Mouse (Mus musculus) ES-E14 (cell line): ENCODE results near the gene Sbf2. TPM values are rescaled to one million over a fixed set of nuclear protein-coding genes. Genes with fewer than 3 reads are reported as not detected.
"Not testable (repeated sequence)": the region's sequence is repeated elsewhere in the genome, so short reads cannot be mapped to it uniquely, and the experiment has no call there.

Experiments
- DNase-seq: peaks from one replicate; pipeline ENCODE4 v3.0.0-alpha.2; 2013; ENCODE audit warnings: low read depth, low spot score
- H3K27ac ChIP-seq: 2 replicates; pipeline ENCODE4 v1.5.1; 2012; ENCODE audit warnings: low read depth, mild to moderate bottlenecking, low read length, moderate library complexity, mixed read lengths; ENCODE audit not compliant: poor library complexity, insufficient read depth, severe bottlenecking
- H3K36me3 ChIP-seq: 2 replicates; pipeline ENCODE4 v1.6.1; 2012; ENCODE audit warnings: mild to moderate bottlenecking, low read length, moderate library complexity, mixed read lengths; ENCODE audit not compliant: control insufficient read depth, poor library complexity, insufficient read depth, severe bottlenecking
- H3K4me1 ChIP-seq, 2 experiments: fragments of 150-350 bp in 1 of 2; sonication (generic) in 1 of 2; 2 replicates each; pipeline ENCODE4 v1.6.1; 2012; ENCODE audit warnings: low read length in 2 of 2, mild to moderate bottlenecking in 1 of 2, mixed read lengths in 1 of 2; ENCODE audit not compliant: control insufficient read depth in 2 of 2, insufficient read depth in 2 of 2, poor library complexity in 1 of 2
- H3K4me3 ChIP-seq, 2 experiments: fragments of 150-350 bp in 1 of 2; sonication (generic) in 1 of 2; 2 replicates each; pipeline ENCODE4 v1.5.1; 2012; ENCODE audit warnings: low read length in 2 of 2, low read depth in 1 of 2, mild to moderate bottlenecking in 1 of 2, mixed read lengths in 1 of 2; ENCODE audit not compliant: insufficient read depth in 1 of 2, poor library complexity in 1 of 2, severe bottlenecking in 1 of 2
- H3K9ac ChIP-seq: 2 replicates; pipeline ENCODE4 v1.6.1; 2012; ENCODE audit warnings: low read depth, mild to moderate bottlenecking, low read length, mixed read lengths; ENCODE audit not compliant: poor library complexity, insufficient read depth, severe bottlenecking
- H3K9me3 ChIP-seq: fragments of 150-350 bp; sonication (generic); 2 replicates; pipeline ENCODE4 v1.6.1; 2012; ENCODE audit warnings: low read depth, mild to moderate bottlenecking, low read length; ENCODE audit not compliant: control insufficient read depth, insufficient read depth
- CHD2 ChIP-seq: IDR thresholded peaks from 2 replicates; pipeline ENCODE4 v1.6.1; 2014; ENCODE audit warnings: mild to moderate bottlenecking, low read depth, low read length, inconsistent platforms
- HCFC1 ChIP-seq: IDR thresholded peaks from 2 replicates; pipeline ENCODE4 v1.6.1; 2012; ENCODE audit warnings: low read length, inconsistent platforms, borderline replicate concordance; ENCODE audit not compliant: insufficient read depth
- MAFK ChIP-seq: IDR thresholded peaks from 2 replicates; pipeline ENCODE4 v1.6.1; 2014; ENCODE audit warnings: mild to moderate bottlenecking, low read depth, low read length, inconsistent platforms; ENCODE audit not compliant: insufficient read depth
- ZC3H11A ChIP-seq: IDR thresholded peaks from 2 replicates; pipeline ENCODE4 v1.6.1; 2012; ENCODE audit warnings: low read depth, mild to moderate bottlenecking, inconsistent platforms, low read length, borderline replicate concordance
- ZNF384 ChIP-seq: IDR thresholded peaks from 2 replicates; pipeline ENCODE4 v1.6.1; 2012; ENCODE audit warnings: low read depth, low read length, inconsistent platforms
- in situ Hi-C, 2 experiments: fragments of 600-800 bp; cut with MboI; formaldehyde crosslinking; loops; one replicate each; pipeline ENCODE4 v1.15.1; 2025; ENCODE audit warnings: low sequenced_read_pairs in 2 of 2, inconsistent platforms in 1 of 2; ENCODE audit not compliant: unreplicated experiment in 2 of 2
- total RNA-seq: library from RNA; depleted of rRNA; stranded (reverse); fragments of 300-350 nt; gene quantifications from 2 replicates; pipeline ENCODE4 v1.2.3, GENCODE M21; 2012

Sbf2 gene
- total RNA-seq, 1 experiment = 17.4 TPM

DNA sequence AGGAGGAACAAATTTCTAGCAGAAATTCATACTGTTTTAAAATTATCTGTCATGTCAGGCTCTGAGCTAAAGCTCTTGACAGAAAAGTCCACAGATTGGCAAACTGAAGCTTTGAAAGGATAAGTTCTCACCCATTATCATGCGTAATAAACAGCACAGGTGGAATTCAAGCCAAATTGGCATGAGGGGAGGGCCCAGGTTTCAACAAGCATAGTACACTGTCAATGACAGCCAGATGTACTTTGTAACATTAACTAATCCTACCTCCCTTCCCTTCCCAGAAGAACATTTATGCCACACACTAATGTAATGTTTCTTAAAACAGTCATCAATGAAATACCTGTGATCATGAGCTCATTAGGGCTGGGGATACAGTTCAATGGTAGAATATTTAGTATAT is 17.6 kb downstream of the Sbf2 start:
- no peak for TF ChIP-seq HCFC1
- TF ChIP-seq MAFK = no peak
- no peak for TF ChIP-seq ZC3H11A
- no peak for TF ChIP-seq CHD2
- no peak for TF ChIP-seq ZNF384
- Histone ChIP-seq H3K4me3 (no peak overlapping the region), H3K9ac (no peak overlapping the region), H3K9me3 (no peaks in the 10 kb centered on the region), H3K27ac (no peak overlapping the region), H3K36me3 (no peaks in the 10 kb centered on the region), H3K4me1 (no peaks in the 10 kb centered on the region)
- in situ Hi-C loops = no loop called here
- no peak for DNase-seq

- H3K9ac ChIP-seq, H3K27ac ChIP-seq, DNase-seq, H3K36me3 ChIP-seq, H3K4me1 ChIP-seq, in situ Hi-C loops, H3K9me3 ChIP-seq, H3K4me3 ChIP-seq: not testable (repeated sequence)
These were observed 20.7 kb downstream of the Sbf2 start for GRCm38 (mm10) chr7:110593991-110594390.

DNA sequence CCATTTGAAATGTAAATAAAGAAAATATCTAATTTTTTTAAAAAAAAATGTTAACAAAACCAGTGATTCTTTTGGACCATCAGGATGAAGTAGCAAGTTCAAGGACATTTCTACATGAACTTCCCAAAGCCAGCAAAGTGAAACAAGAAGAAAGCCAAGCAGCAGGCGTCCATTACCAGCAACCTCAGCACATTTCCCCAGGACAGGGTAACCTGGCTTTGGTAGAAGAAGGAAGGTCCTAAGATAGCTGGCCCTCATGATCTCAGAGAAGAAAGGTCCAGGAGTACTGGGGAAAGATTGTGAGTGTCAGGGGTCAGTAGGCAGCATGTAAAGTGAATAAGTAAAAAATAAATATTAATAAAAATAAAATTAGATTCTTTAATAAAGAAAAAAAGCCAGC is 27.0 kb downstream of the Sbf2 start:
- Histone ChIP-seq H3K9me3 (no peaks in the 10 kb centered on the region), H3K36me3 (no peaks in the 10 kb centered on the region; the same call in 1 of the 2 replicates)
- TF ChIP-seq HCFC1 = no peak
- TF ChIP-seq MAFK = no peak

GRCm38 (mm10) chr7:110585250-110585649 is 29.5 kb downstream of the Sbf2 start:
- Histone ChIP-seq H3K9ac (no peak overlapping the region), H3K4me1 (peaks cover 0 to 3% of the 10 kb centered on the region in 2 experiments; a peak in 1 of 4 replicates), H3K4me3 (no peak overlapping the region), H3K9me3 (no peaks in the 10 kb centered on the region), H3K36me3 (no peaks in the 10 kb centered on the region; the same call in 1 of the 2 replicates), H3K27ac (no peak overlapping the region)
- TF ChIP-seq HCFC1 = no peak
- TF ChIP-seq MAFK = no peak
- no peak for TF ChIP-seq ZNF384
- TF ChIP-seq CHD2 = no peak
- no peak for TF ChIP-seq ZC3H11A
- no peak for DNase-seq
- in situ Hi-C loops = no loop called here

More for the DNA sequence above, 27.0 kb downstream of the Sbf2 start:
- no peak for DNase-seq
- in situ Hi-C loops = no loop called here
- Histone ChIP-seq H3K27ac (no peak overlapping the region), H3K4me3 (no peak overlapping the region), H3K9ac (no peak overlapping the region), H3K4me1 (peaks cover 0 to 3% of the 10 kb centered on the region in 2 experiments; a peak in 1 of 4 replicates)

GRCm38 (mm10) chr7:110584159-110584558 is 30.6 kb downstream of the Sbf2 start:
- in situ Hi-C loops = no loop called here
- DNase-seq = no peak
- TF ChIP-seq CHD2 (no peak), MAFK (no peak)
- no peak overlapping the region for H3K27ac ChIP-seq
- no peaks in the 10 kb centered on the region for H3K9me3 ChIP-seq
- H3K4me3 ChIP-seq = no peak overlapping the region
- no peaks in the 10 kb centered on the region; the same call in 1 of the 2 replicates for H3K36me3 ChIP-seq
- H3K9ac ChIP-seq = no peak overlapping the region
- H3K4me1 ChIP-seq = peaks cover 0 to 3% of the 10 kb centered on the region in 2 experiments; a peak in 1 of 4 replicates
